Mouse (Mus musculus): ENCODE measurements around the gene Zfp108. TPM values are rescaled to one million over a fixed set of nuclear protein-coding genes. Genes with fewer than 3 reads are reported as not detected.
A peak's percentile ranks its signal among the peaks of the same experiment; 100 is the strongest.

The Zfp108 gene
- 1 to 10 TPM; 8.7 to 9.2 TPM for total RNA-seq (2021)
- long read RNA-seq, experiment 1, partial matches to known transcripts, result 2 of 6 reads
- long read RNA-seq, experiment 1, other reads (novel, unspliced or antisense), result 4 of 6 reads
- long read RNA-seq, experiment 2, partial matches to known transcripts, result 1 of 4 reads
- long read RNA-seq, experiment 2, other reads (novel, unspliced or antisense), result 1 of 4 reads

DNA sequence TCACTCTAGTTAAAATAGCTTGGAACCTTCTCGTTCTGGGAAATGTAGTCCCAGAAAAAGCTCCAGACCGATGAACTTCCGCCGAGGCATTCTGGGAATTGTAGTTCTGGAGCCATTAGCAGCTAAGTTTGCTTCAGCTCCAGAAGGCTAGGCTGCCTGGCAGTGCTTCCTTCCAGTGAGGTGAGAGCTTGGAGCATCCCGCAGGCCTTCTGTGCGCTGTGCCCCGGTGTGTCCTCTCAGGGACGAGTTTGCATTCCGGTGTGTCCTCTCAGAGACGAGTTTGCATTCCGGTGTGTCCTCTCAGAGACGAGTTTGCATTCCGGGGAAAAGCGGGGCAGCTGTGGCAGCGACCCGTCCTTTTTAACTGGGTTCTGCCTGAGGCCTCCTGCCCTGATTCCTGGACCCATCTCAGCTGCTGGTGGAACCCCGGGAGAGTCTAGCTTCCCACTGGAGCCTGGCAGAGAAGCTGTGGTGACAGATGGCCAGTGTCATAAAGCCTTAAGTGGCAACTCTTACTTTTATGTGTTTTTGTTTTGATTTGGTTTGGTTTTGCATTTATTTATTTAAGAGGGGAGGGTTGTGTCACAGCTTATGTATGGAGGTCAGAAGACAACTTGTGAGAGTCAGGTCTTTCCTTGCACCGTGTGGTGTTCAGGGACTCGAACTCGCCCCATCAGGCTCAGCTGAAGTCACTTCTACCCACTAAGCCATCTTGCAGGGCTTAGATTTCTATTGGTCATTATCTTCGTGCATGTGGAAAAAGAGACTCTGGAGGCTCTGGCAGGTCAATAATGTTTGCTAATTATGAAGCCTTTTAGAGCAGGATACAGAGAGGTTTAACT lies at the start of gene Zfp108:
Gene Zfp108, plus strand, starts transcription at position 162 of the 842 bp plus-strand sequence.
- Histone ChIP-seq H3K27ac (peak within 1 kb of the TSS; percentile 7; the same call in 1 of the 2 replicates), H3K4me3 (peak within 1 kb of the TSS; percentile 67)
- intact Hi-C loops (cut with DNase I), result loop anchor here (1.0 to 5.0 kb wide), 6 partner anchors 15 to 173 kb away; partner anchors contain the start of genes Zfp112, Zfp180, Zfp235 and Zfp93
- peak; percentile 81 to 86 for DNase-seq (ENCODE audit: extremely low spot score in 1 of 2, low spot score in 2 of 2)
- TF ChIP-seq CTCF (IDR thresholded peaks at IDR 0.05), result no peak

DNA sequence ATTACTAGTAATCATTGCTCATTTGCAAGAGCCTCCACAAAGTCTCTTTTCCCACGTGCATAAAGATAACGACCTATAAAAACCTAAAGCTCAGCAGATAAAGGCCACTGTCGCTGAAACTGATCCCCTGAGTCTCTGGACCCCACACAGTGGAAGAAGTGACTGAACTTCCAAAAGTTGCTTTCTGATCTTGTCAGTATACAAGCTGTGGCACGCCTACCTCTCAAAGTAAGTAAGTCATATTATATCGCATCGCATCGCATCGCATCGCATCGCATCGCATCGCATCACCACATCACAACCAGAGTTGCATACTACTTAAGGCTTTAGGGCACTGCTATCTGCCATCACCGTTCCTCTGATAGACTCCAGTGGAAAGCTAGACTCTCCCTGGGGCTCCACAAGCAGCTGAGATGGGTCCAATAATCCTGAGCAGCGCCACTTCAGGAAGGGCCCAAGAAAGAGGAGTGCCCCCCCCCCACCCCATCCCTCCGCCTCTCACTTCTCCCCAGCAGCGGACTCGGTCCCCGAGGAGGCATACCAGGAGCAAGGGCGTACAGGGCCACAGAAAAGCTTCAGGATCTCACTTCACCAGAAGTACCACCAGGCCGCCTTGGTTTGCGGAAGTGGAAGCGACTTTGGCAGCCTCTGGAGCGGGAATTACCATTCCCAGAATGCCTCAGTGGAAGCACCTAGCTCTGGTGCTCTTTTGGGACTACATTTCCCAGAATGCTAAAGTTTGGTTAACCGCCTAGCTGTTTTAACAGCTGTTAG lies 46.9 kb upstream of the Zfp108 start:
- intact Hi-C loops (cut with DNase I), result loop anchor here (1.0 to 2.0 kb wide), 5 partner anchors 47 to 127 kb away; partner anchors contain the start of genes Zfp108, Zfp112, Zfp180 and Zfp235
- TF ChIP-seq CTCF (IDR thresholded peaks at IDR 0.05), result no peak; the same call in 1 of the 2 replicates
- peak; percentile 65 to 71 for DNase-seq (ENCODE audit: extremely low spot score in 1 of 2, low spot score in 2 of 2)
- Histone ChIP-seq H3K4me3 (peak overlapping the region; percentile 47), H3K27ac (peak overlapping the region; percentile 55; the same call in 1 of the 2 replicates)

DNA sequence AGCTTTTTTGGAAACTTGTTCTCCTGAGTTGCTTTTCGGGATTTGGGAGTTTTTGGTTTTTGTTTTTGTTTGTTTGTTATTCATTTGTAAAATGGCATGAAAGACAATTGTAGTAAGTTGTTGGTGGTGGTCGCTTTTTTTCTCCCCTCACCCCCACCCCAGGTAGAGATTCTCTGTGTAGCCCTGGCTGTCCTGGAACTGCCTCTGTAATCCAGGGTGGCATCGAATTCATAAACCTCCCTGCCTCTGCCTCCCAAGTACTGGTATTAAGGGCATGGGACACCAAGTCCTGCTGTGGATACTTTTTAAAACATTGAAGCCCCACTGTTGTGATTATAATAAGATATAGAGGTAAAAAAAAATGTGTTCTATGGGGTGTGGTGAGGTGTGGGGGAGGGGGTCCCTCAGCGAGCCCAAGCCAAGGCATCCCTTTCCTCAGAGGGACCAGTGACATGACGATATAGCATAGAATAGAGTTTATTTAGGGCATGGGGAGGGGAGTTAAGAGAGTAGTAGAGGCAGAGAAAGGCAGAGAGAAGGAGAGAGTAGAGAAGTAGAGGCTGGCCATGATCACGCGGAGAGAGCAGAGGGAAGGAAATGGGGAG lies 46.2 kb upstream of the Zfp108 start:
- Histone ChIP-seq H3K27ac (no peak overlapping the region; the same call in 1 of the 2 replicates), H3K4me3 (peak overlapping the region; percentile 47)
- DNase-seq (ENCODE audit: extremely low spot score in 1 of 2, low spot score in 2 of 2), result no peak
- intact Hi-C loops (cut with DNase I), result loop anchor here (1.0 to 2.0 kb wide), 5 partner anchors 46 to 128 kb away; partner anchors contain the start of genes Zfp108, Zfp112, Zfp180 and Zfp235
- no peak for TF ChIP-seq CTCF (IDR thresholded peaks at IDR 0.05)

DNA sequence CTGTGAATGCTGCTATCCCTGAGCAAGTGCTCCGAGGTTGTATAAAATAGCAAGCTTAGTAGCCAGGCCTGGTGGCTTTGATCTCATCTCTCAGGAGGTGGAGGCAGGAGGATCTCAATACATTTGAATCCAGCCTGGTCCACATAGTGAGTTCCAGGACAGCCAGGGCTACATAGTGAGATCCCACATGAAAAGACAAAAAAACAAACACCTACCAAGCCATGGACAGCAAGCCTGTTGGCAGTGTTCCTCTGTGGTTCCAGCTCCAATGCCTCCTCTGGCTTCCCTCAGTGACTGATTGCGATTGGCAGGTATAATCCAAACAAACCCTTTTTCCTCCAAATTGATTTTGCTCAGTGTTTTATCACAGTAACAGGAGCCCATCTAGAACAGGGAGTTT lies 44.3 kb upstream of the Zfp108 start:
- H3K4me3 ChIP-seq, result no peak overlapping the region
- intact Hi-C loops (cut with DNase I), result no loop called here
- no peak for DNase-seq (ENCODE audit: extremely low spot score in 1 of 2, low spot score in 2 of 2)
- no peak overlapping the region for H3K27ac ChIP-seq
- TF ChIP-seq CTCF (IDR thresholded peaks at IDR 0.05), result no peak

DNA sequence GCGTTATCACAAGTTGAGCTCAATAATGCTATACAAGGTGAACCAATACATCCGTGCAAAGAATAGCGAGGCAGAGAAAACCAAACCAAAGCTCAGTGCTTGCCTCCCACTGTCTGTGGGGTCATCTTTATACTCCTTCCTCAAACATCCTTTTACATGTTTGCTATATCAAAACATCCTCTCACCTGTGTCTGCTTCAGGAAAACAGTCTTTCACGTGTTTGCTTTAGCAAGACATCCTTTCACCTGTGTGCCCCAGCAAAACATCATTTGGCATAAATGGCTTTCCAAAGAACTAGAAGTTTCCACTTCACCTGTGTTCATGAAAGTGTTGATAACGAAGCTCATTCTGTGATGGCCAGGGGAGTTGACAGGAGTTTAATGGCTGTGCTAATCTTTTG lies 43.3 kb upstream of the Zfp108 start, which contains the start of gene Zfp111:
Gene Zfp111, minus strand, starts transcription at position 101 of the 400 bp plus-strand sequence.
- Histone ChIP-seq H3K4me3 (no peak within 1 kb of the TSS), H3K27ac (no peak within 1 kb of the TSS)
- intact Hi-C loops (cut with DNase I), result no loop called here
- TF ChIP-seq CTCF (IDR thresholded peaks at IDR 0.05), result no peak
- no peak for DNase-seq (ENCODE audit: extremely low spot score in 1 of 2, low spot score in 2 of 2)

DNA sequence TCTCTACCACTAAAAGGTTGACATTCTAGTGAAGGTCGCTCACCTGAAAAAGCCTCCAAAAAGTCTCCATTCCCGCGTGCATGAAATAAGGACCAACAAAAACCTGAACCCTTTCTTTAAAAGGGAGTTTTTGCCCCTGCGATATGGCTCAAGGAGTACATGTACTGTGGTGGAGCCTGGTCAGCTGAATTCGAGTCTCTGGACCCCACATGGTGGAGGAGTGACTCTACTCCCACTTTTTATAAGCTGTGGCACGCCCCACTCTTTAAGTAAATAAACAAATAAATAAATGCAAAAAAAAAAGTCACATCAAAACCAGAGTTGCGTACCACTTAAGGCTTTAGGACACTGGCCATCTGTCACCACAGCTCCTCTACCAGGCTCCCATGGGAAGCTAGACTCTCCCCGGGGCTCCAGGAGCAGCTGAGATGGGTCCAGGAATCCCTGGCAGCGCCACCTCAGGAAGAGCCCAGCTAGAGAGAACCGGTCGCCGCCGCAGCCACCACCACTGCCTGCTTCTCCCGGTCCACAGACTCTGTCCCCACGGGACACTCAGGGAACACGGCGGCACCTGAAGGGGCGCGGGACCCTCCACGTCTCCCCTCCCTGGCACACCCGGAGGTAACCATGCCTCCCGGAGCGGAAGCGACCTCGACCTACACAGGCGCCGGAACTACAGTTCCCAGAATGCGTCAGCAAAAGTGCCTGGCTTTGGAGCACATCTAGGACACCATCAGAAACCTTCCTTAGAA lies 17.4 kb upstream of the Zfp108 start, which contains the start of gene Zfp109:
Gene Zfp109, minus strand, starts transcription at position 521 of the 752 bp plus-strand sequence.
- intact Hi-C loops (cut with DNase I), result loop anchor here (1.0 to 10.0 kb wide), 2 partner anchors 33 to 272 kb away; partner anchors contain the start of gene Zfp93
- no peak; the same call in 1 of the 2 replicates for TF ChIP-seq CTCF (IDR thresholded peaks at IDR 0.05)
- DNase-seq (ENCODE audit: extremely low spot score in 1 of 2, low spot score in 2 of 2), result peak; percentile 70 to 74
- Histone ChIP-seq H3K4me3 (peak within 1 kb of the TSS; percentile 52), H3K27ac (peak within 1 kb of the TSS; percentile 85)

DNA sequence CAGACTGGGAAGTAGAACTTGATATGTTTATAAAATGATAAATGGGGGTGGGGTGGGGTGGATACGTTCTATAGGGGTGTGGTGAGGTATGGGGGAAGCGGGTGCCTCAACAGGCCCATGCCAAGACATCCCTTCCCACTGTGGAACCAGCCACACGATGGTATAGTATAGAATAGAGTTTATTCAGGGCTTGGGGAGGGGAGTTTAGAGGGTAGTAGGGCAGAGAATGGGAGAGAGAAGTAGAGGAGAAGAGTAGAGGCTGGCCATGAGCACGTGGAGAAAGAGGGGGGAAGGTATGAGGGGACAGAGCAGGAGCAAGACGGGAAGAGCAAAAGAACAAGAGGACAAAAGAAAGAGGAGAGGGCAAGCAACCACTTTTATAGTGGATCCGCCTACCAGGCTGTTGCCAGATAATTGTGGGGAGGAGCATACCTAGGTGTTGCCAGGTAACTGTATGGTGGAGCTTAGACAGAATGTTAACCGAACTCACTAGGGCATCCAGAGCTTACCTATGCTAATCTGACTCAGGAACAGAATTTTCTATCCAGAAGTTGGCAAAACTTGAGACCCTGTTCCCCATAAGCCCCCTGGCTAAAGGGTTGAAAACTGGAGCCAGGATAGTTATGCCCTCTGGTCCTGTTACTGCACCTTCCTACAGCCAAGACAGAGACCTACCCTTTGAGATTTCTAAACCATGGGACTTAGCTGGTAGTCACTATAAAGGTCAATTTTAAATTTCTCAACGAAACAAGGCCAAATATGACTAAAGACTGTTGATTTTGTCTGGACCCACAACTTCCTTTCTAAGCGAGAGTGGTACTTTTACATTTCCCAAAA lies 597 bp upstream of the Zfp108 start:
- no peak for TF ChIP-seq CTCF (IDR thresholded peaks at IDR 0.05)
- intact Hi-C loops (cut with DNase I), result loop anchor here (1.0 to 5.0 kb wide), 5 partner anchors 15 to 142 kb away; partner anchors contain the start of genes Zfp112, Zfp235 and Zfp93
- H3K27ac ChIP-seq, result no peak overlapping the region

DNA sequence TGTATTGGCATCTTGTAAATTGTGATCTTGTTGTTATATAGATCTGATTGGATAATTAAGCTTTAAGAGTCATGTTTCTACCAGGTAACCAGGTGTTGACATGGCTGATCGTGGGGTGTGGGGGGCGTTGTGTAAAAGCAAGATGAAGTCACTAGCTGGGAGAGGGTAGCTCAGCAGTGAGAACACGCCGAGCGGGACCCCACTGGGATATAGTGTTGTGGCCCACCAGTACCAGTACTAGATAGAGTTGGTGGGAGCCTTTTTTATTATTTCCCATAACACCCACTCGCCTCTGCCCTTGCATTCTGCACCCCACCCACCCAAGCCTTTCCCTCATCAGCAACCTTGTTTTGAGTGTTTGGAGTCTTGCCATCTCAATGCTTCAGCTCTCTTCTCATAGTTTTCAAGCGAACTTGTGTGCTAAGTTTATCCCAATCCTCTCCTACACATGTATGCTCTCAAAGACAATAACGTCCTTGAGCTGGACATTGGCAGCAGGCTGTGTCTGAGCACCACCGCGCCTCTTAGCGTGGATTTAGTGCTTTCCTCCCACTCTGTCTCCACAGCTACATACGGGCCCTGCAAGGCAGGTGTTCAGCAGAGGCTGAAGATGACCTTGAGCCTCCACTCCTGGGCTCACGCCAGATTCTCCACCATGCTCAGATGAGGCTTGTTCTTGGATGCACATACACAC lies 4.9 kb downstream of the Zfp108 start:
- no peak overlapping the region for H3K27ac ChIP-seq
- TF ChIP-seq CTCF (IDR thresholded peaks at IDR 0.05), result no peak
- H3K4me3 ChIP-seq, result no peak overlapping the region
- no peak for DNase-seq (ENCODE audit: extremely low spot score in 1 of 2, low spot score in 2 of 2)
- intact Hi-C loops (cut with DNase I), result loop anchor here (5.0 kb wide), 1 partner anchor 177 kb away; the partner anchor contains the start of gene Zfp180

More for the DNA sequence above, 597 bp upstream of the Zfp108 start:
- no peak for DNase-seq (ENCODE audit: extremely low spot score in 1 of 2, low spot score in 2 of 2)
- peak overlapping the region; percentile 67 for H3K4me3 ChIP-seq

DNA sequence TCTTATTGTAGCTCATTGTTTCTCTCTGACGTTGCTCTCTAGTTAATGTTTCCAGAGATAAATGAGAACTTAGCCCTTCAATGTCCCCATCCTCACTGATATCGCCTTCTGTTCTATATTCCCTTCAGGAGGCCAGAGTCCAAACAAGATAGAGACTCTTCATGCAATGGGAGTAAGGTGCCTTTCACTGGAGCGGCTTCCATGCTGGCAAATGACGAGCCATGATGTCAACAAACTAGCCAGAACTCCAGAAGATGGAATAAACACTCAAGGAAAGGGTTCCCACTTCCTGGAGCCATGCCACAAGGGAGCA lies 5.4 kb downstream of the Zfp108 start:
- no peak for TF ChIP-seq CTCF (IDR thresholded peaks at IDR 0.05)
- H3K27ac ChIP-seq, result no peak overlapping the region
- intact Hi-C loops (cut with DNase I), result loop anchor here (5.0 kb wide), 1 partner anchor 178 kb away; the partner anchor contains the start of gene Zfp180
- no peak for DNase-seq (ENCODE audit: extremely low spot score in 1 of 2, low spot score in 2 of 2)
- no peak overlapping the region for H3K4me3 ChIP-seq
